Mouse (Mus musculus): ENCODE results near the gene Spry2. TPM values are rescaled to one million over a fixed set of nuclear protein-coding genes. Genes with fewer than 3 reads are reported as not detected.

Spry2 gene
- total RNA-seq, 2 experiments from 2014 or later = 27.5 to 30.4 TPM

Other genes starting within 250 kb of the Spry2 start
- not detected for gene Trim52, start 209.4 kb upstream of the Spry2 start, total RNA-seq (2021)